Mouse (Mus musculus): ENCODE data around the gene Atp6v0a4.

Gene Atp6v0a4

GRCm38 (mm10) chr6:38124207-38124835 is at the start of gene Atp6v0a4:
Gene Atp6v0a4 (minus strand): TSS chr6:38124586.
- no peak for DNase-seq

GRCm38 (mm10) chr6:38165385-38165784 is 41.0 kb upstream of the Atp6v0a4 start:
- DNase-seq = no peak

GRCm38 (mm10) chr6:38164705-38165104 is 40.3 kb upstream of the Atp6v0a4 start:
- no peak for DNase-seq

- no peak for DNase-seq
Measured at GRCm38 (mm10) chr6:38162825-38163504, 38.6 kb upstream of the Atp6v0a4 start.

GRCm38 (mm10) chr6:38160556-38160955 is 36.2 kb upstream of the Atp6v0a4 start:
- no peak for DNase-seq

GRCm38 (mm10) chr6:38160102-38160501 is 35.7 kb upstream of the Atp6v0a4 start:
- DNase-seq = peak; percentile 93

GRCm38 (mm10) chr6:38159576-38159975 is 35.2 kb upstream of the Atp6v0a4 start:
- no peak for DNase-seq

GRCm38 (mm10) chr6:38157925-38158324 is 33.5 kb upstream of the Atp6v0a4 start:
- no peak for DNase-seq

- DNase-seq = no peak
Measured at GRCm38 (mm10) chr6:38156204-38156603, 31.8 kb upstream of the Atp6v0a4 start.

GRCm38 (mm10) chr6:38152305-38152704 is 27.9 kb upstream of the Atp6v0a4 start:
- DNase-seq = no peak

GRCm38 (mm10) chr6:38149483-38149882 is 25.1 kb upstream of the Atp6v0a4 start:
- DNase-seq = peak; percentile 21

GRCm38 (mm10) chr6:38148626-38149025 is 24.2 kb upstream of the Atp6v0a4 start:
- peak; percentile 81 for DNase-seq

GRCm38 (mm10) chr6:38147301-38147700 is 22.9 kb upstream of the Atp6v0a4 start:
- DNase-seq = peak; percentile 11

- no peak for DNase-seq
Measured at GRCm38 (mm10) chr6:38145463-38146065, 21.2 kb upstream of the Atp6v0a4 start.

- DNase-seq = no peak
Measured at GRCm38 (mm10) chr6:38144161-38144998, 20.0 kb upstream of the Atp6v0a4 start.

- no peak for DNase-seq
Measured at GRCm38 (mm10) chr6:38140402-38140801, 16.0 kb upstream of the Atp6v0a4 start.

GRCm38 (mm10) chr6:38139086-38139485 is 14.7 kb upstream of the Atp6v0a4 start:
- no peak for DNase-seq

- no peak for DNase-seq
Measured at GRCm38 (mm10) chr6:38134806-38135559, 10.6 kb upstream of the Atp6v0a4 start.

GRCm38 (mm10) chr6:38131801-38132231 is 7.4 kb upstream of the Atp6v0a4 start:
- DNase-seq = no peak

- no peak for DNase-seq
Measured at GRCm38 (mm10) chr6:38129883-38130282, 5.5 kb upstream of the Atp6v0a4 start.

GRCm38 (mm10) chr6:38128115-38128514 is 3.7 kb upstream of the Atp6v0a4 start:
- DNase-seq = no peak

- no peak for DNase-seq
Measured at GRCm38 (mm10) chr6:38125462-38125861, 1.1 kb upstream of the Atp6v0a4 start.
